22 mouse cellular contexts compared by ENCODE assay signal in genomic region chr11:76392996-76393395, GRCm38 (mm10).
"Had no signal": no experiment of that assay in that cellular context is flagged by ENCODE, and none has a peak within 500 bp of the region (broad histone marks: within the 10 kb centered on the region; RNA-seq: fewer than 3 reads in every experiment).

No protein-coding gene starts in this region.

- H3K27ac ChIP-seq: heart, adult 2 months; heart, embryonic 13.5 days; heart, embryonic 15.5 days; hindbrain, embryonic 14.5 days; kidney, embryonic 15.5 days; kidney, postnatal 0 days; limb, embryonic 10.5 days; limb, embryonic 12.5 days; liver, embryonic 12.5 days; liver, embryonic 14.5 days had no signal

- H3K27me3 ChIP-seq: heart, embryonic 13.5 days; heart, embryonic 15.5 days; kidney, embryonic 15.5 days; limb, embryonic 12.5 days had no signal

- H3K4me3 ChIP-seq: heart, adult 2 months; heart, embryonic 13.5 days; heart, embryonic 15.5 days; kidney, embryonic 15.5 days; limb, embryonic 10.5 days; limb, embryonic 12.5 days; liver, embryonic 12.5 days had no signal

- H3K36me3 ChIP-seq: heart, embryonic 15.5 days; liver, embryonic 12.5 days had no signal

- H3K9ac ChIP-seq: heart, embryonic 13.5 days; heart, embryonic 15.5 days; hindbrain, embryonic 14.5 days; kidney, embryonic 15.5 days; limb, embryonic 12.5 days; liver, embryonic 12.5 days; liver, embryonic 14.5 days had no signal

- DNase-seq: gastrocnemius, postnatal 14 days; gastrocnemius, postnatal 36 days; heart, adult 11 months; heart, adult 2 months; heart, postnatal 14 days; heart, postnatal 36 days; kidney, adult 11 months; kidney, adult 2 months; kidney, adult 9 months; kidney, postnatal 14 days; kidney, postnatal 36 days; layer of hippocampus, adult 9-11 months; layer of hippocampus, postnatal 36 days had no signal

- H3K9me3 ChIP-seq: heart, embryonic 13.5 days; heart, embryonic 15.5 days; kidney, embryonic 15.5 days; liver, embryonic 12.5 days had no signal
